Mouse (Mus musculus): Measurements from ENCODE around the gene Nxn.

DNA sequence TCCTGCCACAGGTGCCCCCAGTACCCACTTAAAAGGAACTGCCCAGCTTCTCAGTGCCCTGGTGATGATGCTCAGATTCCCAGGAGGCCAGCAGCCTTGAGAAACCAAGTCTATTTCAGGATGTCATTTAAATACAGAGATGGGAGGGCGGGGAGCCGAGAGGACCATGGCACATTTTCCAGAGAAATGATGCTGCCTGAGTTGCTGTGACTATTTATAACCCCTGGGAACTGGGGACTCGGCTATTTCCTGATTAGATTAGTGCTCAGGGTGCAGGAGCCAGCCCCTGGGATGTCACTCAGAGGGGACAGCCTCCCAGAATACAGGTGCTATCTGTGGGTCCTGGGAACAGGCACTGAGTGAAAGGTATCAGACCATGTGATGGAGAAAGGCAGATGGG is 28.8 kb upstream of the Nxn start:
- TF ChIP-seq CTCF (IDR thresholded peaks at IDR 0.05; ENCODE audit: extremely low read depth, insufficient read length, insufficient replicate concordance, low read depth, low read length) (no peak), POLR2A (IDR thresholded peaks at IDR 0.05; ENCODE audit: low read depth, low read length) (no peak)
